Mouse (Mus musculus): ENCODE data around the gene 4930470P17Rik. TPM values are rescaled to one million over a fixed set of nuclear protein-coding genes. Genes with fewer than 3 reads are reported as not detected.
"Not testable (repeated sequence)": the region's sequence is repeated elsewhere in the genome, so short reads cannot be mapped to it uniquely, and the experiment has no call there.

Gene 4930470P17Rik
- total RNA-seq (2015) (not detected in 2 replicates), total RNA-seq (2017) (not detected in 2 replicates)

DNA sequence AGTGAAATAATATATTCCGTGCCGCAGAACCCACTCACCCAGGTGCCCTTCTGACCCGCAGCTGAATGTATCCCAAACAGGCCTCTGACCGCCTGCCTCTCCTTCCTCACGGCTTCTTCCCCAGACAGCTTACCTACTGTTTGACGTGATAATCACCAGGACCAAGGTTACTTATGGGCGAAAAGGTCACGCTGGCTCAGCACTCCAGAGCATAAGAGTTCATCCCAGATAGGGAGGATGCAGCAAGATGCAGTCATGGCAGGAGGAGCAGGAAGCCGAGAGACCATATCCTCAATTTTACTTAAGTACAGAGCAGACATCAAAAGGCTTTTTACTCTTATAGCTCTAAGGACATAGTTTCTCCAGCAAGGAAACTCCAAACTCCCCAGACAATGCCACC is at the start of gene 4930470P17Rik:
4930470P17Rik (minus strand) TSS at position 101 of the 400 bp plus-strand sequence.
- ATAC-seq (ENCODE audit: poor library complexity, severe bottlenecking): no peak

DNA sequence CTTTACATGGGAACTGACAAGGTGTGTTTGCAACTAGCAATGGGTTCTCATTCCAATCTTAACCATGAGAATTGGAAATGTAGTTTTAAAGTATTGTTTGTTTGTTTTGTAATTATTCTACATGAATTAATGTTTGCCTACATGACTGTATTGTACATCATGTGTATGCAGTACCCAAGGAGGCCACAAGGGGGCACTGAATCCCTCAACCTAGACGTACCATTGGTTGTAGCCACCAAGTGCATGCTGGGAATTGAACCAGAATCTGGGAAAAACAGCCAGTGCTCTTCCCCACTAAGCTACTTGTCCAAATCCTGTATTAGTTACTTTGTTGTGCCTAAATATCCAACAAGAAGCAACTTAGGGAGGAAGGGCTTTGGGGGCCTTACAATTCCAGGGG is 49.7 kb upstream of the 4930470P17Rik start:
- ATAC-seq (ENCODE audit: poor library complexity, severe bottlenecking): no peak

DNA sequence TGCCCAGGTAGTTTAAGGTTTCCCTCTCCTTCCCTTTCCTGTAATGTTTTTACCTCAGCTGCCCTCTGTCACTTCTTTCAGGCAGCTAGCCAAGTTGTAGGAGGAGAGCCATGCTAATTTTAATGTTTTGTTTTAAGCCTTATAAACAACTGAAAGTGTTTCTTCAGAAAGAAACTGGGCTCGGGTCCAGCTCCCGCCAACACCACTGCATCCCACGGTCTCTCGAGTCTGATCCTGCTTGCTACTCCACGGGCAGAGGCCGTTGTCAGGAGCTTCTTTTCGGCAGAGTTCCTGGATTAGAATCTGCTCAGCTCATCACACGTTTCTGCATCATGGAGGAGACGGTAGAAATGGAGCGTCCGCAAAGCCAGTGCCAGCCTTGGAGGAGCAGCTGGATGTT is 46.7 kb upstream of the 4930470P17Rik start:
- no peak for ATAC-seq (ENCODE audit: poor library complexity, severe bottlenecking)

DNA sequence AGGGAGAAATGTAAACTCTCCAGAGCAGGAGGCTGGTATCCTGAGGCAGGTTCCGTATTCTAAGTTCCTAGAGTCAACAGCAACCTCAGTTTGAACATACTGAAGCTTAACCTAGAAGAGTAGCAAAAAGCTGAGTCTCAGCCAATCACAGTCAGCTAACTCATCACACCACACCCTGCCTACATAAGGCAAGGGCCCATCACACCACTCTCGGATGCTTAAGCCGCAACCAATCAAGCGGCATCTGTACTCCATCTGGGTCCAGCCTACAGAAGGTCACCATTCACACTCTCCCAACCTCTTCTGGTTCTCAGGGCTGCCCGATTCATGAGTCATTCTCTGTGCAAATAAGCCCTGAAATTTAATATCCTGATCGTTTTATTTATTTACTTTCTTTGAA is 44.4 kb upstream of the 4930470P17Rik start:
- no peak for ATAC-seq (ENCODE audit: poor library complexity, severe bottlenecking)

DNA sequence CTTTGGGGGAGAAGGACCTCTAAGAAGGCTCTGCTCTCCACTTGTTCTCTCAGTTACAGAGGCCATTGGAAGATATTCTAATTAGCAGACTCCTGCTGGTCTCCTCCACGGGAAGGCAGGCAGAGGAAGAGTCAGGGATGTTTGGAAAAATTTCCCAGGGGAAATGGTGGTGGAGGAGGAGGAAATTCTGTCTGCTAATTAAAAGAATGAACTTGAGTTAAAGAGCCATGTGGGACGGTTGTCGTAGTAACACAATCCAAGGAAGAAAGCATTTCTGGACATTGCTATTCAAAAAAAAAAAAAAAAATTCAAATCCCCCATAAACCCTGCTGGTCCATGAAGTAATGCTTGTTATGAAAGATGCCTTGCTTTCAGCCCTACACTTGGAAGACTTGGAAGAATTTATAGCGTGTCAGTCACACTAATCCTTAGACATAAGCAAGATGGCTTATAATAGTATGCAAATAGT is 40.6 kb upstream of the 4930470P17Rik start:
- ATAC-seq (ENCODE audit: poor library complexity, severe bottlenecking): no peak

DNA sequence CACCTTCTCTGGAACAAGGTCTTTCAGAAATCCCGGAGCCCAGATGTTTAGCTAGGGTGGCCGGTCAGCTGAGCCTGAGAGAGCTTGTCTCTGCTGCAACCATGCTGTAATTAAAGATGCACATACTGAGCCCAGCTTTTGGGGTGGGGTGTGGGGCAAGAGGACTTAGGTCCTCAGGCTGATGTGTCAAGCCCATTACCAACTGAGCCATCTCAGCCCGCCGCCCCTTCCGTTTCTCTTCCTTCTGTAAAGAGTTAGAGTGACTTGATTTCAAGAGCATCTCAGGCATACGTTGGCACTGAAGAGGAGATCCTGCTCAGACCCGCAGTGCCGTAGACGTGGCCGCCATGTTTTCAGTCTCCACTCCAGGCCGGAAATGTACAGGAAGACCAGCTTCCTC is 38.5 kb upstream of the 4930470P17Rik start:
- ATAC-seq (ENCODE audit: poor library complexity, severe bottlenecking): no peak

DNA sequence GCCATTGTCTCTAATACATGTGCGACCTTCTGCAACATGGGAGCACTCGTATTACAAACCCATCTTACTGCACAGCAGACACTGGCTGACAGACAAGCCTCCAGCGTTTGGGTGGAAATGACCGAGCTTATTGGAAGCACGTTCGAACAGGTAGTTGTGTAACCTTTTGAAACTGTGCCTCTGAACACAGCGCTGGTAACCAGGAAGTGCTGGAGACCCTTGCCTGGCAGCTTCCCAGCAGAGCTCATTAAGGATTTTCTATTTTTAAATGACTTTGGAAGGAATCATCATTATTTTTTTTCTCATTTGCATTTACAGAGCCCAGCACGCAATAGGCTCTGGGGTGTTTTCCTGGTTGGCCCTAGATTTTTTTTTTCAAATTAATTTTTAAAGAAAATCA is 36.9 kb upstream of the 4930470P17Rik start:
- ATAC-seq (ENCODE audit: poor library complexity, severe bottlenecking): no peak

DNA sequence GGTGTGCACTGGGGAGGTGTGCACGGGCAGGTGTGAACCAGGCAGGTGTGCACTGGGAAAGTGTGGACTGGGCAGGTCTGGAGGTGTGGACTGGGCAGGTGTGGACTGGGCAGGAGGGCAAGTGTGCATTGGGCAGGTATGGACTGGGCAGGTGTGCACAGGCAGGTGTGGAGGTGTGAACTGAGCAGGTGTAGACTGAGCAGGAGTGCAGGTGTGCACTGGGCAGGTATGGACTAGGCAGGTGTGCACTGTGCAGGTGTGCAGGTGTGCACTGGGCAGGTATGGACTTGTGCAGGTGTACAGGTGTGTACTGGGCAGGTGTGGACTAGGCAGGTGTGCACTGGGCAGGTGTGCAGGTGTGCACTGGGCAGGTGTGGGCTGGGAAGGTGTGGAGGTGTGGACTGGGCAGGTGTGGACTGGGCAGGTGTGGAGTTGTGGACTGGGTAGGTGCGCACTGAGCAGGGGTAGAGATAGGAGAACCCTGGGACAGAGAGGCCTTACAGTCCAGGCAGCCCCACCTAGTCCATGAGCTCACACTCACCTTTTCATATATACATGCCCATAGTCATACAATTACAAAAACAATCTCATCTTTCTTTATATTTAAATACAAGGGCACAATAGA is 31.3 kb upstream of the 4930470P17Rik start:
- no peak for ATAC-seq (ENCODE audit: poor library complexity, severe bottlenecking)

DNA sequence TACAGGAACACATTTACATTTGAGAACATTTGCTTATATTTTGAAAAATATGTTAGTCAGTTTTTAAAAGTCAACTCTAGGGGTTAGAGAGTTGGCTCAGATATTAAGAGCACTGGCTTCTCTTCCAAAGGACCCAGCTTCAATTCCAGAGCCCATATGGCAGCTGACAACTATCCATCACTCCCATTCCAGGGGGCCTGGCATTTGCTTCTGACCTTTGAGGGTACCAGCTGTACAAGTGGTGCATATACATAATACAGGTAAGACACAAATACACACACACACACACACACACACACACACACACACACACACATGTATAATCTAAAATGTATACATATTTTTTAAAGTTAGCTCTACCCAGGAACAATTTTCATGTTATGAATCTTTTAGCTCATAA is 30.6 kb upstream of the 4930470P17Rik start:
- ATAC-seq (ENCODE audit: poor library complexity, severe bottlenecking): no peak

DNA sequence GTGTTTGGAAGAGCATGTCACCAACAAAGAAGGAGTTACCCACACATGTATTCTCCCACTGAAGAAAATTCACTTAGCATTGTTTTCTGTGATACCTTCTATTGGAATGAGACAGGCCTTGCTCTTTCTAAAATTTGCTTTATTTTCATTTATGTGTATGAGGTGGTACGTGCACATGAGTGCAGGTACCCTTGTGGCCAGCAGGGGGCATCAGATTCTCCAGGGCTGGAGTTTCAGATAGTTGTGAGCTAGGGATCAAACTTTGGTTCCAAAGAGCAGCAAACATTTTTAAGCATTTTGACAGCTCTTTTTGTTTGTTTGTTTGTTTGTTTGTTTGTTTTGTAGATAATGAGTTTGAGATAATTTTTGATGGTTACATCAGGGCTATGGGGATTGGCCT is 29.6 kb upstream of the 4930470P17Rik start:
- ATAC-seq (ENCODE audit: poor library complexity, severe bottlenecking): no peak

DNA sequence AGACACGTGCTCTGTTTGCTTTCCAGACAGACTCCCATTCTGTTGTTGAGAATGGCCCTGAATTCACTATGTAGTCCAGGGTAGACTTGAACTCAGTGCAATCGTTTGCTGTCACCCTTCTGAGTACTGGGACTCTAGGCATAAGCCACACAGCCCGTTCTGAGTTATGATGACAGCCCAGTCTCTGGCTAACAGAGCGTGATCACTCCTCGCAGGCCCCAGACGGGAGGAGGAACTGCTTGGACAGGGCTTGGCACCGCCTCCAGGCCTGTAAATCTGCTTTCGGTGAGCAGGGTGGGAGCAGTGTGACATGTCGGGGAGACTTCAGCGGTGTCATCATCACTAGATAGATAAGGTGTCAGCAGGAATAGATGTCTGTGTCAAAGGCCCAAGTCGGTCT is 28.7 kb upstream of the 4930470P17Rik start:
- ATAC-seq (ENCODE audit: poor library complexity, severe bottlenecking): no peak

DNA sequence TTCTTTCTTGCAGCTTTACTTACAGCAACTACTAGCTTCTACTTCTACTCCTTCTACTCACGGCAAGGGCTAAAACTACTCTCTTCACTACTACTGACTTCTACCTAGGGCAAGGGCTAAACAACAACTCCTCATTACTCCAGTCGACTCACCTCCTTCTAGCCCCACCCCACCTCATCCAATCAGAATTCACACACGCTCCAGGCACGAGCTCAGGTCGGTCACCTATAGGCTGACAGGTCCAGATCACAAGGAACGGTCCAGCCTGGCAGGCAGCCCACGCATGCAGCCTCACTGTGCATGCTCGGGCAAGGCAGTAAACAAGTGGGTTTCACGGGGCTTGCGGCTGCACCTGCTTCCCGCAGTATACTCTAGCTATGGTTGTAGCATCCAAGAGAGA is 26.2 kb upstream of the 4930470P17Rik start:
- not testable (repeated sequence) for ATAC-seq (ENCODE audit: poor library complexity, severe bottlenecking)

DNA sequence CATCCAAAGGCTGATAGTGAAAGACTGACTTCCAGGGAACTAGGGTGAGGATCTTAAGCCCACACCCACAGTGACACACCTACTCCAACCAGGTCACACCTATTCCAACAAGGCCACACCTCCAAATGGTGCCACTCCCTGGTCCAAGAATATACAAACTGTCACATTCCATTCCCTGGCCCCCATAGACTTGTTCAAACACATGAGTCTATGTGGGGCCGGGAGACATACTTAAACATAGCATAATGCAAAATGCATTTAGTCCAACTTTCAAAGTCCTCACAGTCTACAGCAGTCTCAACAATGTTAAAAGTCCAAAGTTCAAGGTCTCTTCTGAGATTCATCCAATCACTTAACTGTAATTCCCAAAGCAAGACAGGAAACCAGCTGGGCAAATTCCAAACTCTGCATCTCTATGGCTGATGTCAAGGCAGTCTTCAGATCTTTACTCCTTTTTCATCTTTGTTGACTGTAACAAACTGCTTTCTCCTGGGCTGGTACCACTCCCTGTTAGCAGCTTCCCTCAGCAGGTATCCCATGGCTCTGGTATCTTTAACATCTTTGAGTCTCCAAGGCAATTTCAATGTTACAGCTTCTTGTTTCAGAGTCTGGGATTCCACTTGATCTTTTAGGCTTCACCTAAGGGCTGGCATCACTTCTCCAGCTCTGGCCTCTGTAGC is 22.5 kb upstream of the 4930470P17Rik start:
- ATAC-seq (ENCODE audit: poor library complexity, severe bottlenecking): not testable (repeated sequence)

DNA sequence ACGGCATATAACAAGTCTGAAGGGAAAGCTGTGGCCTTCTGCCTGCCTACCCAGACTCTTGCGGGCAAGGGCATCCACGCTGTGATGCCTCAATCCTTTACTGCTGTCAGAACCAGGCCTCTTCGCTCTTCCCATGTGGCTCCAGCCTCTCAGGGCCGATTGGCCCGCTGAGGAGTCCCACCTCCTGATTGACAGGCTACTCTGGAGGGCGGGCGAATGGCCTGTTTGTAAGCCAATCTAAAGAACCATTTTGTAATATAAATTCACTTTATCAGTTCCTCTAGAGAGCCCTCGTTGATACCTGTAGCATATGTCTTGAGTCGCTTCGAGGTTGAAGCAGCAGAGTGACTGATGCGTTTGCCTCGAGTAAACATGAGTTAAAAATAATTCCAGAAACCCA is 21.2 kb upstream of the 4930470P17Rik start:
- ATAC-seq (ENCODE audit: poor library complexity, severe bottlenecking): no peak

DNA sequence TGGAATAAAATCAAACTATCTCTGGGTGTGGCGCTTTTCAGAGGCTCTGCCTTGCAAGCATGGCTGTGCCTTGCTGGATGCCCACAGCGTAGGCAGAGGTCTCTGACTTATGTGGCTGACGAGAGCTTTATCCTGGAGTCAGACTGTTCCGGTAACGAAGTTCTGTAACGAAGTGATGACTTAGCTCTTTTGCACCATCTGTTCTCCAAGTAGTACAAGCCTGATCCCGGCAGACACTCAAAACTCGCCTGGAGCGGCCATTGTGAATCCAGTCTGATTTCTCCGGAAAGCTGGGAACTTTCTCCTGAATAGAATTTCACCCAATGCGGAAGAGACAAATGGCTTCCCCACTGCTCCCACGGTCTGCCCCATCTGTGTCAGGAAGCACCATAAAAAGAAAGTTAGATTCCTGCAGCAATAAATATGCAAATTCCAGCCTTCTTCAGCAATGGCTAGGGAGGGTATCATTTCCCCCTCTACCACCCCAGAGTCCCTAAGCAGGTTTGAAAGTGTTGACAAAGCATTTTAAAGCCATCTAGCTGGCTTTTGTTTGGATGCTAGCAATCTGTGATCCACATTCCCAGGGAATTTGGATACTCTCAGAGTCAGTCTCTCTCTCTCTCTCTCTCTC is 17.2 kb upstream of the 4930470P17Rik start:
- no peak for ATAC-seq (ENCODE audit: poor library complexity, severe bottlenecking)

DNA sequence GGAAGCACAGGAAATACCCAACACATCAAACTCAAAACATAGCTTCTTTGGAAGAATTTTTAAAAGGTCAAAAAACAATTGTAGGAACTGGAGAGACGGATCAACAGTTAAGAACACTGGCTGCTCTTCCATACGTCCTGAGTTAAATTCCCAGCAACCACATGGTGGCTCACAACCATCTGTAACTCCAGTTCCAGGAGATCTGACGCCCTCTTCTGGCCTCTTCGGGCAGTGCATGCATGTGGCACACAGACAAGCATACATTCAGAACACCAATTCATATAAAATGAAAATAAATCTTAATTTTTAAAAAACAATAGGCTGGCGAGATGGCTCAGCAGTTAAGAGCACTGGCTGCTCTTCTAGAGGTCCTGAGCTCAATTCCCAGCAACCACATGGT is 10.0 kb upstream of the 4930470P17Rik start:
- not testable (repeated sequence) for ATAC-seq (ENCODE audit: poor library complexity, severe bottlenecking)

DNA sequence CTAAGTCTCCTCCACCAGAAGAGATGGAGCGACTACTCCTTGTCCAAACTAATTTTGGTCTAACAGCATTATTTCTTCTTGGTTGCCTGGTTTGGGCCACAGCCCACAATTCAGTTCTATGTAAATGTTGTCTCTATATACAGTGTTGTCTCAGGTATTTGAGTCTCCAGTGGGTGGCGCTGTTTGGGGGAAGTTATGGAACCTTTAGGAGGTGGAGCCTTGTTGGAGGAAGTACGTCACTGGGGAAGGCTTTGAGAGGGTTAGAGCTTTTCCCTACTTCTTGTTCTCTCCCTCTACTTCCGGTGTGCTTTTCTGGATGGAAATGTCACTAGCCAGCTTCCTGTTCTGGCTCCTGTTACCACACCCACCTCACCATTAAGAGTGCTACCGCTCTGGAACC is 646 bp downstream of the 4930470P17Rik start:
- no peak for ATAC-seq (ENCODE audit: poor library complexity, severe bottlenecking)

DNA sequence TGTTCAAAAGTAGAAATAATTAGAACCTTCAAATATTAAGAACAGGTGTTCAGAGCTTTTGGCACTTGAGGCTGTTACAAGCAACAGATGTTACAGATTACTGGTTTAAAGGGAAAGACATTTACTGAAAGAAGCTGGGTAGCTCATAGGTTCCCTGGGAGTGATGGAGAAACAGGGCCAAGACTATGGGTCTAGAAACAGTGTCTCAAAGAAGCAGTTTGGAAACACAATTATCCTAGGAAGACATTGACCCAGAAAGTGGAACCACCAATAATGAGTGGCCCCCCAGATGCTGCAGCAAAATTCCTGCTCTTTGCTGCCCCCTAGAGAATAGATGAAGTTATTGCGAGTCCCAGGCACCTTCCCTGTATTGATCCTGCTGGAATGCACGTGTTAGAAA is 4.2 kb downstream of the 4930470P17Rik start:
- ATAC-seq (ENCODE audit: poor library complexity, severe bottlenecking): no peak

DNA sequence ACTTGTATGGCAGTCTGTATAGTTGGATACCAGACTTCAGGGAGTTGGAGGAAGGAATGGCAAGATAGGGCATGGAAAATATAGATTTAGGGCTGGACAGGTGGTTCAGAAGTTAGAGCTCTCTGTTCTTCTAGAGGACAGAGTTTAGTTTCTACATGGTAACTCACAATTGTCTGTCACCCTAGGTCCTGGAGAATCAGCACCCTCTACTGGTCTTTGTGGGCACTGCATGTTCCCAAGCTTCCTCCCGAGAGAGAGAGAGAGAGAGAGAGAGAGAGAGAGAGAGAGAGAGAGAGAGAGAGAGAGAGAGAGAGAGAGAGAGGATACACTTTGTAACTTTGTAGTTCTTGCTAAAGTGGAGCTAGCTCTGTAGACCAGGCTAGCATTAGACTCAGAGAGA is 5.1 kb downstream of the 4930470P17Rik start:
- ATAC-seq (ENCODE audit: poor library complexity, severe bottlenecking): no peak

DNA sequence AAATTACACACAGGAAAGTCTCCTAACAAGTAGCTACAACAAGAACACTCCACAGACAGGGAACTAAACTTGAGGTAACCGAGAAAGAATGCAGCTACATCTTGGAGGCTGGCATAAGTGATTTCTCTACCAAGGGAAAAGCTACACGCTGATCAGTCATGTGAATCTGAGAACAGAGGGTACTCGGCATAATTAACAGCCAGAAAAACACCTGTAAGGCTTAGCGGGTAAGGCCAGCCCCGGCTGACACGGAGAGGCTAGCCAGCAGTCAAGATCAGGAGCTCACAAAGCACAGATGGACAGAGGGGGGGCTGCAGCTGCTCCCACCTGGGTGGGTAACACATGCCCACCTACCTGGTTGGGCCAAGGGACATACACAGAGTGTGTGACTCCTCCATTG is 9.7 kb downstream of the 4930470P17Rik start:
- ATAC-seq (ENCODE audit: poor library complexity, severe bottlenecking): no peak

DNA sequence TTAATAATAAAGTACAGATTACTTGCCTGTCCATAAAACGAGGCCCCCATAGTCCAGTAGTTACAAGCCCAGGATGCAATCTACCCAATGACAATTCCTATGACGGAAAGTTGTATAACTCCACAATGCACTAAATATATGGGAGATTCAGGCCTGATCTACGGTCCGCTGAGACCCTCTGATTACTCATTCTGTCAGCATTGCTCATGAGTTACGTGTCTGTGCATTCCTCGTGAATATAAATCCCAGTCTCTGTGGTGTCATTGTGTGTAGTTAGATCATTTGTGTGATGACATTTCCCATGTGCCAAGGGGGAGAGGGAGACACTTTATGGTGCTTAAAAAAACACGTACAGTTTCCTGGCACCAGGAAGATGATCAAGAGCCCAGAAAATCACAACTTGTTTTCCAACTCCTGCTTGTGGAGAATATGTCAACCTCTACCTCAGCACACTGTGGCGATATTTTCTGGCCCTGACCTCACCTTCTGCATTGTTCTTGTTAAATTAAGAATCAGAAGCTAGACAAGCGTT is 13.4 kb downstream of the 4930470P17Rik start:
- ATAC-seq (ENCODE audit: poor library complexity, severe bottlenecking): no peak

DNA sequence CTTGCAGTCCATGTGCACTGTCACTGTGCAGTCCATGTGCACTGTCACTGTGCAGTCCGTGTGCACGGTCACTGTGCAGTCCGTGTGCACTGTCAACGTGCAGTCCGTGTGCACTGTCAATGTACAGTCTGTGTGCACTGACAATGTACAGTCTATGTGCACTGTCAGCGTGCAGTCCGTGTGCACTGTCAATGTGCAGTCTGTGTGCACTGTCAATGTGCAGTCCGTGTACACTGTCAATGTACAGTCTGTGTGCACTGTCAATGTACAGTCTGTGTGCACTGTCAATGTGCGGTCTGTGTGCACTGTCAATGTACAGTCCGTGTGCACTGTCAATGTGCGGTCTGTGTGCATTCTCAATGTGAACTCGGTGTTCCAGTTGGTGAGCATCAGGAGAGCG is 17.1 kb downstream of the 4930470P17Rik start:
- ATAC-seq (ENCODE audit: poor library complexity, severe bottlenecking): no peak

All from megakaryocyte, adult 5-6 weeks (primary cell).